Mouse (Mus musculus) midbrain, embryonic 15.5 days (tissue): ENCODE results near the gene Polr2b. TPM values are rescaled to one million over a fixed set of nuclear protein-coding genes. Genes with fewer than 3 reads are reported as not detected.

Source experiments
- ATAC-seq: fragments of 200-750 bp; cut with Nextera tagmentation; replicated peaks from 2 replicates; pipeline ENCODE4 v1.8.0; 2017; ENCODE audit warnings: moderate TSS enrichment
- H3K27ac ChIP-seq: fragments of 300-500 bp; sonication (generic); 2 replicates; pipeline ENCODE4 v1.5.1; 2015; ENCODE audit warnings: mild to moderate bottlenecking, inconsistent platforms
- H3K27me3 ChIP-seq: fragments of 300-500 bp; sonication (generic); replicated peaks from 2 replicates; pipeline ENCODE4 v1.6.1; 2015; ENCODE audit warnings: inconsistent platforms
- H3K36me3 ChIP-seq: fragments of 300-500 bp; sonication (generic); replicated peaks from 2 replicates; pipeline ENCODE4 v1.6.1; 2015; ENCODE audit warnings: inconsistent platforms
- H3K4me1 ChIP-seq: fragments of 300-500 bp; sonication (generic); 2 replicates; pipeline ENCODE4 v1.6.1; 2015; ENCODE audit warnings: inconsistent platforms
- H3K4me2 ChIP-seq: fragments of 300-500 bp; sonication (generic); 2 replicates; pipeline ENCODE4 v1.6.1; 2015; ENCODE audit warnings: inconsistent platforms, mild to moderate bottlenecking, moderate library complexity
- H3K4me3 ChIP-seq: fragments of 300-500 bp; sonication (generic); 2 replicates; pipeline ENCODE4 v1.5.1; 2015; ENCODE audit warnings: mild to moderate bottlenecking, inconsistent platforms
- H3K9ac ChIP-seq: fragments of 300-500 bp; sonication (generic); 2 replicates; pipeline ENCODE4 v1.6.1; 2015; ENCODE audit warnings: mild to moderate bottlenecking, inconsistent platforms
- H3K9me3 ChIP-seq: fragments of 300-500 bp; sonication (generic); 2 replicates; pipeline ENCODE4 v1.6.1; 2016; ENCODE audit warnings: inconsistent platforms
- WGBS: fragments of 180-500 bp; shearing (Covaris S2); methylation state at CpG from one replicate; pipeline ENCODE4 v1.1.7; 2015; ENCODE audit warnings: mixed read lengths; 5-methylcytosine and 5-hydroxymethylcytosine counted together
- polyA plus RNA-seq: library from polyadenylated mRNA; unstranded; fragments of >200 nt; fragmentation: Nextera tagmentation; extraction: Ambion mirVana; gene quantifications from 2 replicates; pipeline ENCODE4 v1.2.1, GENCODE M21; 2015

The Polr2b gene
- polyA plus RNA-seq, 1 experiment from 2014 or later: 65.2 TPM

DNA sequence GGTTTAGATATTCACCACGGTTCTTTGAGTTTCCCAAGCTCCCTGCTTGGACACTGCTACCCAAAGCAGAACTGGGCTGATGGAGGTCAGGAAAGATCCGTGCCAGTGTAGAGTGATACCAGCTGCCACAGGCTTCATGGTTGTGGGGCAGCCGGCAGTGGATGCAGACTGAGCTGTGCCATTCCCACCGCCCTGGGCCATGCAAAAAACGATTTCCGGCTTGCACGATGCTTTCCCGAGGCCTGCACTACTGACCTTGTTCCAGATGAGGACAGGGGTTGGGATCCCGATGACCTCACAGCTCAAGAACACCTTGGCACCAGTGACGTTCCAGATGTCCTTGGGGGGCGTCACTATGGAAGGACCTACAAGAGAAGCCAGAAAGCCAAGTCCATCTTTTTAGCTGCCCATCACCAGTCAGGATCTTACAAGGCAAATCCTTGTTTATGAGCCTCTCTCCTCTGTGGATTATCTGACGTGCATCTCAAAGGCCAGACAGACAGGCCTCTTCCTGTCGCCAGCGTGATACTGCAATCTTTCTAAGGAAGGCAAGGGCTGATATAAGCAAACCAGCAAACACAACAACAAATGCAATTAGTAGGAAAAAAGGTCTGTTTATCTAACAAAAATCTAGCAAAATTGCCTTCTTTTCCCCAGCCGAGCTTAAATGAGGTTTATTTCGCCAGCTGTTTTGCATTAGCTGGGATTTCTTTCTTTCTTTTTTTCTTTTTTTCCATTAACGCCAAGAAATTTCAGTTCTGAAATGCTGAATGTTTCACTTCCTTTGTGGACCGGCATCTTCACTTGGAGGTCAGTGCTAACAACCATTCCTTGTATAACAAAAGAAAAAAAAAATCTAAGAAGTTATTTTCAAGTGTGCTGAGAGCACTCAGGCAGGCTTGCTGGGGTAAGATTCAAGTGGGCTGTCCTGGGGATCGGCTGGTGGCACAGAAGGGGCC lies 45.6 kb downstream of the Polr2b start:
- H3K36me3 ChIP-seq: no peaks in the 10 kb centered on the region
- no peak overlapping the region for H3K4me2 ChIP-seq
- H3K9me3 ChIP-seq: no peaks in the 10 kb centered on the region
- ATAC-seq: no peak
- WGBS: 78% methylated on average over 19 of the region's 19 CpGs
- H3K27ac ChIP-seq: no peak overlapping the region
- H3K4me1 ChIP-seq: peaks cover 15% of the 10 kb centered on the region
- no peak overlapping the region for H3K4me3 ChIP-seq
- H3K9ac ChIP-seq: no peak overlapping the region
- H3K27me3 ChIP-seq: 0 out of 2 replicates have a peak, but pooled peaks cover 5% of the 10 kb centered on the region

- H3K4me3 ChIP-seq: peak overlapping the region; percentile 26
- 0 out of 2 replicates have a peak overlapping the region, but pooled peaks have one; percentile 7 for H3K27ac ChIP-seq
- ATAC-seq: peak; percentile 32; the same call in 1 of the 2 replicates
- WGBS: 20% methylated on average over 22 of the region's 22 CpGs
- H3K9me3 ChIP-seq: no peaks in the 10 kb centered on the region
- H3K4me2 ChIP-seq: peak overlapping the region; percentile 49
- no peaks in the 10 kb centered on the region for H3K36me3 ChIP-seq
- H3K27me3 ChIP-seq: 0 out of 2 replicates have a peak, but pooled peaks cover 5% of the 10 kb centered on the region
- peaks cover 15% of the 10 kb centered on the region for H3K4me1 ChIP-seq
- no peak overlapping the region for H3K9ac ChIP-seq
These were observed 47.6 kb downstream of the Polr2b start for GRCm38 (mm10) chr5:77357405-77358149.

DNA sequence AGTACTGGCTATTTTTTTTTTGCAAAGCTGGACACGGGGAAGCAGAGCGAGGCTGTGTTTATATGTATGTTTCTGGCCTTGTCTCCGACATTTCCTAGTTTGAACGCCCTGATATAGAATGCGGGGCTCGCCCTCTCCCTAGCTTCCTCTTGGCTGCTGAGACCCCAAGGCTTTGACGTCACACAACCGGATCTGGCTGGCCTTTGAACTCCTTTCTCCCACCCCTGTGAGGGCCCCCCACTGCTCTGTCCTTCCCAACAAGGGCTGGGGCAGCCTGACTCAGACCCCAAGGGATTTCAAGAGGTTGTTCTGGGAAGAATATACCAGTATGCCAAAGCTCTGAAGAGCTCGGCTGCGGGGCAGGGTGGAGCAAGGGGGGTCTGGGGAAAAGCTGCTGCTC lies 48.4 kb downstream of the Polr2b start:
- 0 out of 2 replicates have a peak overlapping the region, but pooled peaks have one; percentile 7 for H3K9ac ChIP-seq
- 0 out of 2 replicates have a peak, but pooled peaks cover 5% of the 10 kb centered on the region for H3K27me3 ChIP-seq
- H3K4me1 ChIP-seq: peaks cover 15% of the 10 kb centered on the region
- H3K4me3 ChIP-seq: peak overlapping the region; percentile 26
- H3K36me3 ChIP-seq: no peaks in the 10 kb centered on the region
- WGBS: 5% methylated on average over 10 of the region's 10 CpGs
- no peaks in the 10 kb centered on the region for H3K9me3 ChIP-seq
- ATAC-seq: peak; percentile 37
- H3K27ac ChIP-seq: no peak overlapping the region
- H3K4me2 ChIP-seq: peak overlapping the region; percentile 49

DNA sequence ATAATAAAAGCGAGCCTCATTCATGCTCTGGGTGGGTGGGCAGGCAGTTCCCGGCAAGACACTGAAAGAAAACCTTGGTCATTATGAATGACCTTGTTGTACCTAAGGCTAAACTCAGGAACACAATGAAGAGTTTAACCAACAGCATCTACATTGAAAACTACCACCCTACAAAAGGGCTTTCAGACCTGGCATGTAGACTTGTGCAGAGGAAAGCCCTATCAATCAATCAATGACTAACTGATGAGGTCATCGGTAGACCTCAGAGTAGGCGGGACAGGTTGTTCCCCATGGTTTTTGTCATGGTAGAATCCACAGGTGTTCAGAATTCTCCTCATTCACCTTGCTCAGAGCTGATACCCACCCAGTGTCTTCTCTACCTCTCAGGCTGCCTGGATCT lies 50.0 kb downstream of the Polr2b start:
- Histone ChIP-seq H3K27me3 (0 out of 2 replicates have a peak, but pooled peaks cover 5% of the 10 kb centered on the region), H3K27ac (no peak overlapping the region), H3K4me1 (peaks cover 11% of the 10 kb centered on the region), H3K4me3 (no peak overlapping the region), H3K4me2 (no peak overlapping the region), H3K36me3 (no peaks in the 10 kb centered on the region), H3K9ac (no peak overlapping the region), H3K9me3 (no peaks in the 10 kb centered on the region)
- 91% methylated on average over 4 of the region's 4 CpGs for WGBS
- ATAC-seq: no peak

GRCm38 (mm10) chr5:77361006-77361405 lies 51.1 kb downstream of the Polr2b start:
- H3K4me3 ChIP-seq: no peak overlapping the region
- no peak for ATAC-seq
- no peak overlapping the region for H3K27ac ChIP-seq
- no peak overlapping the region for H3K4me2 ChIP-seq
- 0 out of 2 replicates have a peak, but pooled peaks cover 5% of the 10 kb centered on the region for H3K27me3 ChIP-seq
- H3K4me1 ChIP-seq: peaks cover 11% of the 10 kb centered on the region
- WGBS: 69% methylated on average over 4 of the region's 4 CpGs
- H3K9me3 ChIP-seq: no peaks in the 10 kb centered on the region
- H3K9ac ChIP-seq: no peak overlapping the region
- H3K36me3 ChIP-seq: no peaks in the 10 kb centered on the region

- H3K4me2 ChIP-seq: no peak overlapping the region
- no peak for ATAC-seq
- H3K9ac ChIP-seq: no peak overlapping the region
- H3K27me3 ChIP-seq: 0 out of 2 replicates have a peak, but pooled peaks cover 5% of the 10 kb centered on the region
- H3K4me1 ChIP-seq: peaks cover 11% of the 10 kb centered on the region
- no peaks in the 10 kb centered on the region for H3K36me3 ChIP-seq
- WGBS: 70% methylated on average over 3 of the region's 3 CpGs
- H3K4me3 ChIP-seq: no peak overlapping the region
- no peak overlapping the region for H3K27ac ChIP-seq
- no peaks in the 10 kb centered on the region for H3K9me3 ChIP-seq
These were observed 52.2 kb downstream of the Polr2b start for GRCm38 (mm10) chr5:77362120-77362519.

DNA sequence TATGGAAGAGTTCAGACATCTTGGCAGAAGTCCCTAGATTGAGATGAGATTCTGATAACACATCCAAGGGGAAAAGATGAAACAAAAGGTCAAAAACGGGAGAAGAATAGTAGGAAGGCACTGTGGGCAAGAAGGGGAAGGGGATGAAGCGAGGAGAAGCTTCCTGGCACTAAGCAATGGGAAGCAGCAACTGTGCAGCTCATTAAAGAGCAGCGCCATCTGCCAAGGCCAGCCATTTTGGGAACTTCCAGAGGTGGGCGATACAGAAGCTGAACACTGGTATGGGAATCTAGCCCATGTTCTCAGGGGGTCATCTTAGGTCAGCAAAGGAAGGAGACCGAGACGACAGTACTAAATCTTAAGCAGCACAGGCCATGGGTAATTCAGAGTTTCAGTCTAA lies 53.7 kb downstream of the Polr2b start:
- no peaks in the 10 kb centered on the region for H3K4me1 ChIP-seq
- H3K4me2 ChIP-seq: no peak overlapping the region
- H3K9ac ChIP-seq: no peak overlapping the region
- no peak overlapping the region for H3K27ac ChIP-seq
- H3K27me3 ChIP-seq: 0 out of 2 replicates have a peak, but pooled peaks cover 1% of the 10 kb centered on the region
- WGBS: 84% methylated on average over 6 of the region's 6 CpGs
- H3K36me3 ChIP-seq: no peaks in the 10 kb centered on the region
- no peak overlapping the region for H3K4me3 ChIP-seq
- H3K9me3 ChIP-seq: no peaks in the 10 kb centered on the region
- ATAC-seq: no peak

DNA sequence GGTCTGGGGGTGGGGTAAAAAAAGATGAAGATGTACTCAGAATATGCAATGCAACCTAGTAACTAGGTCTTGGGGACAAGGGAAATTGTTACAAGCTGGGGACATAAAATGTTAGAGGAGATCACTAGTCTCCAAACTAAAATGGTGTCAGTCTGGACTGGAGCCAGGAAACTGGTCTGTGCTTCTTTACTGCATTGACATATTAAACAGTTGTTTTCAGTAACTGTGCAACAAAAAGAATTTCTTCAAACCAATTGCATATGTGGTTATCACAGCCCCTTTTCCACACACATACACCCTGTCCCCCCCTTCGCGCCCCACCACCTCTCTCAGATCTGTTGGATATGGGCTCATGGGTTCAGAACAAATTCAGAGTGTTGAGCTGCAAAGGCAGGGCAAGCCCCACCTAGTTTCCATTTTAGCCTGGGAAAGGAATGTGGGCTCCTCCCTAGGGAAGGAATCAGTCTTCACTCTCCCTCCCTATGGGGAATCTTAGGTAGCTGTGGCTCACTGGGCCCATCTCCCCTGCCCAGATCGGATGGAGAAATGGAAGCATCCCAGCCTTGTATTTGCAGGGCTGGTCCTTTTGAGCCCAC lies 54.6 kb downstream of the Polr2b start:
- Histone ChIP-seq H3K4me3 (no peak overlapping the region), H3K27me3 (no peaks in the 10 kb centered on the region), H3K9ac (no peak overlapping the region), H3K4me2 (no peak overlapping the region), H3K36me3 (no peaks in the 10 kb centered on the region), H3K9me3 (no peaks in the 10 kb centered on the region), H3K4me1 (no peaks in the 10 kb centered on the region), H3K27ac (no peak overlapping the region)
- 96% methylated on average over 3 of the region's 3 CpGs for WGBS
- ATAC-seq: no peak

DNA sequence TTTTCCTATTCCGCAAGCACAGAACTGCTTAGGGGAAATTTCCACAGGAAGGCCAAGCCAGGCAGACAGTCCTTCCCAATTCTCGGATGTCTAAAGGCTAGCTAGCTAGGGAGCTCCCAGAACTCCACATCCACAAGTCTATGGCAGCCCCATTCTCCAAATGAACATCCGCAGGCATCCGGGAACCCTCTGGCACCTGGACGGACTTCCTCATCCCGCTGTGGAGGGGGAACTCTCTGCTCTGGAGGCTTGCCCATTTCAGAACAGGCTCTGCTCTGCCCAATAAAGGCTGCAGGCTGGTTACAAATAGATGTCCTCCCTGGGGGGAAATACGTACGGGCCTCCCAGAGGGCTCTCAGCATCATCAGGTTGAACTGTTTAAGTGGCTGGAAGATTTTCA lies 56.4 kb downstream of the Polr2b start:
- no peaks in the 10 kb centered on the region for H3K4me1 ChIP-seq
- 81% methylated on average over 8 of the region's 8 CpGs for WGBS
- no peak overlapping the region for H3K9ac ChIP-seq
- no peaks in the 10 kb centered on the region for H3K9me3 ChIP-seq
- no peak overlapping the region for H3K4me3 ChIP-seq
- no peak overlapping the region for H3K27ac ChIP-seq
- no peaks in the 10 kb centered on the region for H3K27me3 ChIP-seq
- H3K36me3 ChIP-seq: no peaks in the 10 kb centered on the region
- ATAC-seq: no peak
- H3K4me2 ChIP-seq: no peak overlapping the region

- no peaks in the 10 kb centered on the region for H3K4me1 ChIP-seq
- no peaks in the 10 kb centered on the region for H3K36me3 ChIP-seq
- no peak for ATAC-seq
- no peak overlapping the region for H3K27ac ChIP-seq
- no peaks in the 10 kb centered on the region for H3K9me3 ChIP-seq
- H3K27me3 ChIP-seq: no peaks in the 10 kb centered on the region
- H3K4me3 ChIP-seq: no peak overlapping the region
- no peak overlapping the region for H3K4me2 ChIP-seq
- 95% methylated on average over 1 of the region's 1 CpGs for WGBS
- no peak overlapping the region for H3K9ac ChIP-seq
These were observed 57.2 kb downstream of the Polr2b start for GRCm38 (mm10) chr5:77367145-77367544.

- 61% methylated on average over 12 of the region's 12 CpGs for WGBS
- no peak overlapping the region for H3K4me3 ChIP-seq
- H3K9me3 ChIP-seq: no peaks in the 10 kb centered on the region
- no peak overlapping the region for H3K4me2 ChIP-seq
- no peaks in the 10 kb centered on the region for H3K4me1 ChIP-seq
- ATAC-seq: no peak
- H3K36me3 ChIP-seq: no peaks in the 10 kb centered on the region
- H3K9ac ChIP-seq: no peak overlapping the region
- no peaks in the 10 kb centered on the region for H3K27me3 ChIP-seq
- H3K27ac ChIP-seq: no peak overlapping the region
These were observed 57.7 kb downstream of the Polr2b start for GRCm38 (mm10) chr5:77367682-77368081.

DNA sequence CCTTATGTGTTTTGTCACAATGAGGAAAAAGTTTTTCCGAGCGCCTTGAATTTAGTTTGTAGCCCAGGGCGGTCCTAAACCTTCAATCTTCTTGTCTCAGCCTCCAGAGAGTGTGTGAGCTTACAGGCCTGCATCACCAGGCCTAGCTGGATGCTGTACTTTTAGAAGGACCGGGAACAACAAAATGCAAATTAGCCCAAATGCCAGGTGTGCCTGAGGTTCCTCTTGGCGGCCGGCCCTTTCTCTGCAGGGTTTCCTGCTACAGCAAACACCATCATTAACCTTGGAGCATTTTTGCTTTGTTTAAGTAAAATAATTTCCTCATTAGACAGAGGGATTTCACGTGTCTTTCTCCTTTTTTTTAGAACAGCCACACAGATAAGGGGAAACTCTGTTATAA lies 58.2 kb downstream of the Polr2b start:
- H3K9ac ChIP-seq: no peak overlapping the region
- H3K4me2 ChIP-seq: no peak overlapping the region
- H3K36me3 ChIP-seq: no peaks in the 10 kb centered on the region
- no peaks in the 10 kb centered on the region for H3K27me3 ChIP-seq
- no peaks in the 10 kb centered on the region for H3K9me3 ChIP-seq
- H3K4me1 ChIP-seq: no peaks in the 10 kb centered on the region
- no peak overlapping the region for H3K4me3 ChIP-seq
- ATAC-seq: no peak
- H3K27ac ChIP-seq: no peak overlapping the region
- 44% methylated on average over 7 of the region's 7 CpGs for WGBS
